Mouse (Mus musculus): ENCODE results near the gene Zscan12. TPM values are rescaled to one million over a fixed set of nuclear protein-coding genes. Genes with fewer than 3 reads are reported as not detected.

The Zscan12 gene
- polyA plus RNA-seq (2017; shearing (Covaris generic)), result 11.1 TPM

GRCm38 (mm10) chr13:21362621-21363248 lies at the start of gene Zscan12:
Zscan12 (plus strand) TSS chr13:21362820.

GRCm38 (mm10) chr13:21346610-21347009 lies 16.0 kb upstream of the Zscan12 start, which contains the start of gene Olfr1367:
Olfr1367 (plus strand) TSS chr13:21346910.

GRCm38 (mm10) chr13:21402287-21402846 lies 39.7 kb downstream of the Zscan12 start, which contains the start of gene Zkscan3:
Zkscan3 (minus strand) TSS chr13:21402755.

Other genes with a start within 250 kb of the Zscan12 start
- not detected for gene Olfr263, start 233.2 kb upstream of the Zscan12 start, polyA plus RNA-seq (2017; shearing (Covaris generic))
- not detected for gene Olfr1368, start 217.0 kb upstream of the Zscan12 start, polyA plus RNA-seq (2017; shearing (Covaris generic))
- gene Trim27, start 183.4 kb upstream of the Zscan12 start, polyA plus RNA-seq (2017; shearing (Covaris generic)), result 143 TPM
- not detected for gene Gpx5, start 70.1 kb upstream of the Zscan12 start, polyA plus RNA-seq (2017; shearing (Covaris generic))
- gene Gpx6, start 50.7 kb upstream of the Zscan12 start, polyA plus RNA-seq (2017; shearing (Covaris generic)), result not detected
- gene Olfr1367, start 15.9 kb upstream of the Zscan12 start, polyA plus RNA-seq (2017; shearing (Covaris generic)), result not detected
- gene Zkscan3, start 39.9 kb downstream of the Zscan12 start, polyA plus RNA-seq (2017; shearing (Covaris generic)), result 65.3 TPM
- gene Pgbd1, start 78.2 kb downstream of the Zscan12 start, polyA plus RNA-seq (2017; shearing (Covaris generic)), result 0.51 TPM
- 7.3 TPM for gene Zscan26, start 90.9 kb downstream of the Zscan12 start, polyA plus RNA-seq (2017; shearing (Covaris generic))
- gene Nkapl, start 105.7 kb downstream of the Zscan12 start, polyA plus RNA-seq (2017; shearing (Covaris generic)), result not detected
- gene Zkscan4, start 116.1 kb downstream of the Zscan12 start, polyA plus RNA-seq (2017; shearing (Covaris generic)), result 0.13 TPM
- gene Gm10065, start 116.6 kb downstream of the Zscan12 start, polyA plus RNA-seq (2017; shearing (Covaris generic)), result not detected
- gene AK157302, start 132.4 kb downstream of the Zscan12 start, polyA plus RNA-seq (2017; shearing (Covaris generic)), result not detected
- 8.7 TPM for gene Gm11273, start 138.6 kb downstream of the Zscan12 start, polyA plus RNA-seq (2017; shearing (Covaris generic))
- 7.3 TPM for gene Zkscan8, start 168.3 kb downstream of the Zscan12 start, polyA plus RNA-seq (2017; shearing (Covaris generic))
- gene Olfr1366, start 180.0 kb downstream of the Zscan12 start, polyA plus RNA-seq (2017; shearing (Covaris generic)), result not detected
- gene Olfr1535, start 197.1 kb downstream of the Zscan12 start, polyA plus RNA-seq (2017; shearing (Covaris generic)), result not detected
- gene Olfr1364, start 218.9 kb downstream of the Zscan12 start, polyA plus RNA-seq (2017; shearing (Covaris generic)), result not detected